Mouse (Mus musculus) lung, embryonic 14.5 days (tissue): ENCODE results near the gene Tmem33. TPM values are rescaled to one million over a fixed set of nuclear protein-coding genes. Genes with fewer than 3 reads are reported as not detected.

ENCODE experiments used
- ATAC-seq: fragments of 200-750 bp; cut with Nextera tagmentation; 2 replicates; pipeline ENCODE4 v1.8.0; 2017; ENCODE audit warnings: mild to moderate bottlenecking, moderate TSS enrichment, moderate library complexity; ENCODE audit not compliant: insufficient read depth
- DNase-seq: peaks from one replicate; pipeline ENCODE4 v3.0.0-alpha.2; 2015
- H3K27ac ChIP-seq: fragments of 300-500 bp; sonication (generic); 2 replicates; pipeline ENCODE4 v1.5.1; 2014; ENCODE audit warnings: low read depth, mild to moderate bottlenecking, moderate library complexity
- H3K27me3 ChIP-seq: fragments of 300-500 bp; sonication (generic); 2 replicates; pipeline ENCODE4 v1.6.1; 2014; ENCODE audit warnings: low read length, control low read depth; ENCODE audit not compliant: insufficient read depth
- H3K36me3 ChIP-seq: fragments of 300-500 bp; sonication (generic); 2 replicates; pipeline ENCODE4 v1.6.1; 2014; ENCODE audit warnings: control low read depth; ENCODE audit not compliant: insufficient read depth
- H3K4me1 ChIP-seq: fragments of 300-500 bp; sonication (generic); 2 replicates; pipeline ENCODE4 v1.6.1; 2014; ENCODE audit warnings: antibody characterized with exemption, control low read depth; ENCODE audit not compliant: insufficient read depth
- H3K4me2 ChIP-seq: fragments of 300-500 bp; sonication (generic); 2 replicates; pipeline ENCODE4 v1.6.1; 2014; ENCODE audit warnings: mild to moderate bottlenecking
- H3K4me3 ChIP-seq: fragments of 300-500 bp; sonication (generic); 2 replicates; pipeline ENCODE4 v1.5.1; 2014; ENCODE audit warnings: low read depth, low read length
- H3K9ac ChIP-seq: fragments of 300-500 bp; sonication (generic); 2 replicates; pipeline ENCODE4 v1.6.1; 2014
- H3K9me3 ChIP-seq: fragments of 300-500 bp; sonication (generic); 2 replicates; pipeline ENCODE4 v1.6.1; 2016; ENCODE audit warnings: low read depth, low read length, control low read depth
- CTCF ChIP-seq: IDR thresholded peaks from 2 replicates; pipeline ENCODE4 v1.5.1; 2016; ENCODE audit warnings: antibody characterized with exemption, low read depth
- WGBS: fragments of 180-500 bp; shearing (Covaris S2); extraction: QIAGEN DNeasy Blood & Tissue Kit; methylation state at CpG from one replicate; pipeline ENCODE4 v1.1.7; 2014; 5-methylcytosine and 5-hydroxymethylcytosine counted together
- polyA plus RNA-seq: library from polyadenylated mRNA; unstranded; fragments of >200 nt; fragmentation: Nextera tagmentation; extraction: Ambion mirVana; gene quantifications from 2 replicates; pipeline ENCODE4 v1.2.1, GENCODE M21; 2014

The Tmem33 gene
- polyA plus RNA-seq, 1 experiment from 2014 or later, result 73.9 TPM

- TF ChIP-seq CTCF, result no peak
- WGBS, result 63% methylated on average over 1 of the region's 1 CpGs
- Histone ChIP-seq H3K4me2 (no peak overlapping the region), H3K4me3 (no peak overlapping the region), H3K9me3 (no peaks in the 10 kb centered on the region), H3K27ac (no peak overlapping the region), H3K27me3 (no peaks in the 10 kb centered on the region), H3K9ac (no peak overlapping the region), H3K4me1 (peaks cover 5% of the 10 kb centered on the region; the same call in 1 of the 2 replicates), H3K36me3 (no peaks in the 10 kb centered on the region)
- no peak for DNase-seq
- ATAC-seq, result no peak
Observed at GRCm38 (mm10) chr5:67303816-67304215, 43.5 kb downstream of the Tmem33 start.

DNA sequence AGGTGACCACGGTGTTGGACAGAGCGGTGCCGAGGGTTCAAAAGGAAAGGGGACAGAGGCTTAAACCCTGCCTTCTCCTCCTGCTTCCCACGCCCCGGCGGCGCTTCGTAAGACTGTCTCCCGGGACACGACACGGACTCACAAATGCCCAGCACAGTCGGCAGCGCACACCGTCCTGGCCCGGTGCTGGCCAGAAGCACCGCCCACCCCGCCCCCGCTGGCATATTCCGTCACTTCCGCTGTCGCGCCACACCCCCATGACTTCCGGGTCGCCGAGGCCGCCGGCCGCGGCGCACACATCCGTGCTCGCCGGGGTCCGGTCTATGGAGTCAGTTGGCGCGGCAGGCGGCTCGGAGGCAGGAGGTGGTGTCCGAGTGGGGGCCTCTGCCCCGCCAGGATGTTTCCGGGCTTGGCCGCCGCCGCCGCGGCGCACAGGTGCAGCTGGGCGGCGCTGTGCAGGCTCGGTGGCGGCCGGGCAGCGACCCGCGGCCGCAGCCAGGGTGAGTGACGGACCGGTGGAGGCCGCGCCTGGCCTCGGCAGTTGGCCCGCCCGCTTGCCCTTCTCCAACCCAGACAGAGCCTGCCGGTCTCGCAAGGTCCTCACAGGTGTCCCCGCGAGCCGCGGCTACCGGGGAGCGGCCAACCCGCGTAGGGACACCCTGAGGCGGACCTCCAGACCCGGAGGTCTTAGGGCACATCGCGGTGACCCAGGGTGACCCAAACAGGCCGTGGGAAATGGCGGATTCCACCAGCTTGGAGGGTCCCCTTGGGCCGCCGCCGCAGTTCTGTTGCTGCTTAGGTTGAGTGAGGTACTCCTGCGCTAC, 46.5 kb downstream of the Tmem33 start, which contains the start of gene Slc30a9:
Gene Slc30a9 (plus strand): TSS at position 258 of the 824 bp plus-strand sequence.
- 0 out of 2 replicates have a peak, but pooled peaks cover 3% of the 10 kb centered on the region for H3K36me3 ChIP-seq
- no peaks in the 10 kb centered on the region for H3K9me3 ChIP-seq
- peak within 1 kb of the TSS; percentile 92 for H3K9ac ChIP-seq
- peak within 1 kb of the TSS; percentile 99 for H3K4me3 ChIP-seq
- no peak for TF ChIP-seq CTCF
- peak within 1 kb of the TSS; percentile 72 for H3K27ac ChIP-seq
- ATAC-seq (peak; percentile 98), DNase-seq (peak; percentile 88)
- WGBS, result under 1% methylated on average over 81 of the region's 83 CpGs
- no peaks in the 10 kb centered on the region for H3K27me3 ChIP-seq
- H3K4me2 ChIP-seq, result peak within 1 kb of the TSS; percentile 75
- H3K4me1 ChIP-seq, result peaks cover 5% of the 10 kb centered on the region; the same call in 1 of the 2 replicates

GRCm38 (mm10) chr5:67307659-67308222, 47.4 kb downstream of the Tmem33 start:
- WGBS, result 25% methylated on average over 13 of the region's 13 CpGs
- ATAC-seq, result no peak
- Histone ChIP-seq H3K9ac (peak overlapping the region; percentile 92), H3K4me3 (peak overlapping the region; percentile 99), H3K27me3 (no peaks in the 10 kb centered on the region), H3K36me3 (0 out of 2 replicates have a peak, but pooled peaks cover 3% of the 10 kb centered on the region), H3K4me2 (peak overlapping the region; percentile 75), H3K9me3 (no peaks in the 10 kb centered on the region), H3K27ac (no peak overlapping the region), H3K4me1 (peaks cover 5% of the 10 kb centered on the region; the same call in 1 of the 2 replicates)
- DNase-seq, result no peak
- TF ChIP-seq CTCF, result no peak

DNA sequence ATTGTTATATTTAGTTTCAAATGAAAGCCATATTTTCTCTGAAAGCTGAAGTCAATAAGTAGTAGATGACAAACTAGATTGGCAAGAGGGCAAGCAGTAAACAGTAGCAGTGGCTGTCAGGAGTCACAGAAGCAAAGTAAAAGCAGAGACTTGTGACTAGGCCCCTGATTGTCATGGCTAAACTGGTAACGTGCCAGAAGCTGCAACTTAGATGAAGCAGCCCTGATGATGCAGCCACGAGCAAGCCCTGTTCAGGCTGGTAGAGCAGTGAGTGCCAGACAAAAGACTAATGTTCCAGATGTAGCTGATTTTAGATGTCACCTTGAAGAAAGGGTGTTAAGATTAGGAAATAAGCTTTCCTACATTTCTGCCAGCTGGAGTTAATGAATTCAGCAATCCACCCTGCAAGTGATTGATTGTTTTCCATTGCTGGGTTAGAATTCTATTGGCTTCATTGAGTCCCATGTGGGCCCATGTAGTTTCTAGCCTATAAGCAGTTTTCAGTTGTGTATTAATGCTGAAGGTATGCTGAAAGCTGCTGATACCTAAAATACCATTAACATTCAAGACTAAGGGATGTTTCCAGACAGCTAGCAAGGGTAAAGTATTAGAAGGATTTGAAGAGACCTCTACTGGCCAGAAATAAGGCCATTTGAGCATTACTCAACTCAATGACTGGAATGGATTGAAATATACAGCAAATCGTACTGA, 51.6 kb downstream of the Tmem33 start:
- Histone ChIP-seq H3K27me3 (no peaks in the 10 kb centered on the region), H3K4me2 (no peak overlapping the region), H3K9me3 (no peaks in the 10 kb centered on the region), H3K4me3 (no peak overlapping the region), H3K4me1 (peaks cover 5% of the 10 kb centered on the region; the same call in 1 of the 2 replicates), H3K27ac (no peak overlapping the region), H3K36me3 (0 out of 2 replicates have a peak, but pooled peaks cover 14% of the 10 kb centered on the region), H3K9ac (no peak overlapping the region)
- WGBS, result 71% methylated on average over 3 of the region's 3 CpGs
- DNase-seq, result no peak
- no peak for ATAC-seq
- peak; percentile 5; the same call in 1 of the 2 replicates for TF ChIP-seq CTCF

GRCm38 (mm10) chr5:67312522-67312851, 52.1 kb downstream of the Tmem33 start:
- Histone ChIP-seq H3K9me3 (no peaks in the 10 kb centered on the region), H3K27ac (no peak overlapping the region), H3K27me3 (no peaks in the 10 kb centered on the region), H3K36me3 (peaks cover 16% of the 10 kb centered on the region; the same call in 1 of the 2 replicates), H3K4me1 (peaks cover 5% of the 10 kb centered on the region; the same call in 1 of the 2 replicates), H3K4me3 (no peak overlapping the region), H3K9ac (no peak overlapping the region), H3K4me2 (no peak overlapping the region)
- no peak for ATAC-seq
- 91% methylated on average over 3 of the region's 3 CpGs for WGBS
- TF ChIP-seq CTCF, result no peak
- DNase-seq, result no peak

- H3K9ac ChIP-seq, result no peak overlapping the region
- 81% methylated on average over 17 of the region's 17 CpGs for WGBS
- H3K9me3 ChIP-seq, result no peaks in the 10 kb centered on the region
- no peaks in the 10 kb centered on the region for H3K4me1 ChIP-seq
- no peaks in the 10 kb centered on the region for H3K27me3 ChIP-seq
- ATAC-seq, result no peak
- no peak overlapping the region for H3K27ac ChIP-seq
- H3K4me3 ChIP-seq, result no peak overlapping the region
- no peak overlapping the region for H3K4me2 ChIP-seq
- DNase-seq, result no peak
- TF ChIP-seq CTCF, result no peak
- peaks cover 22% of the 10 kb centered on the region for H3K36me3 ChIP-seq
Observed at GRCm38 (mm10) chr5:67321656-67322268, 61.4 kb downstream of the Tmem33 start.
